Mouse (Mus musculus) adrenal gland, adult (tissue): Measurements from ENCODE around the gene Utrn.

Source experiments
- DNase-seq, 2 experiments: peaks; one replicate each; pipeline ENCODE4 v3.0.0; 2022 to 2023; ENCODE audit warnings: low spot score in 1 of 2; ENCODE audit not compliant: inconsistent age in 2 of 2

Gene Utrn

GRCm38 (mm10) chr10:12552196-12552889 is 316.8 kb downstream of the Utrn start:
- no peak for DNase-seq

GRCm38 (mm10) chr10:12551735-12552134 is 317.4 kb downstream of the Utrn start:
- DNase-seq: no peak

- no peak for DNase-seq
Measured at GRCm38 (mm10) chr10:12549945-12550540, 319.1 kb downstream of the Utrn start.

GRCm38 (mm10) chr10:12549261-12549660 is 319.9 kb downstream of the Utrn start:
- DNase-seq: no peak

- peak; percentile 51 to 74 for DNase-seq
Measured at GRCm38 (mm10) chr10:12548616-12549084, 320.5 kb downstream of the Utrn start.

GRCm38 (mm10) chr10:12547037-12547625 is 322.0 kb downstream of the Utrn start:
- no peak for DNase-seq

GRCm38 (mm10) chr10:12545440-12545839 is 323.7 kb downstream of the Utrn start:
- DNase-seq: no peak

GRCm38 (mm10) chr10:12541757-12542156 is 327.4 kb downstream of the Utrn start:
- DNase-seq: no peak

GRCm38 (mm10) chr10:12535272-12535671 is 333.9 kb downstream of the Utrn start:
- no peak for DNase-seq

GRCm38 (mm10) chr10:12534801-12535200 is 334.4 kb downstream of the Utrn start:
- DNase-seq: no peak

GRCm38 (mm10) chr10:12534301-12534700 is 334.9 kb downstream of the Utrn start:
- no peak for DNase-seq

GRCm38 (mm10) chr10:12522078-12522477 is 347.1 kb downstream of the Utrn start:
- DNase-seq: peak in 1 of 2 experiments; percentile 40

GRCm38 (mm10) chr10:12518162-12518561 is 351.0 kb downstream of the Utrn start:
- DNase-seq: no peak

- no peak for DNase-seq
Measured at GRCm38 (mm10) chr10:12505568-12505967, 363.6 kb downstream of the Utrn start.

- DNase-seq: no peak
Measured at GRCm38 (mm10) chr10:12500489-12500888, 368.7 kb downstream of the Utrn start.

GRCm38 (mm10) chr10:12497555-12497954 is 371.6 kb downstream of the Utrn start:
- DNase-seq: no peak

GRCm38 (mm10) chr10:12489551-12490177 is 379.5 kb downstream of the Utrn start:
- DNase-seq: no peak

- DNase-seq: no peak
Measured at GRCm38 (mm10) chr10:12488518-12488917, 380.6 kb downstream of the Utrn start.

GRCm38 (mm10) chr10:12488117-12488516 is 381.0 kb downstream of the Utrn start:
- no peak for DNase-seq

- DNase-seq: no peak
Measured at GRCm38 (mm10) chr10:12483494-12483893, 385.7 kb downstream of the Utrn start.

GRCm38 (mm10) chr10:12482975-12483374 is 386.2 kb downstream of the Utrn start:
- DNase-seq: no peak
